ENCODE assay signal across 8 mouse cellular contexts in the genomic region with DNA sequence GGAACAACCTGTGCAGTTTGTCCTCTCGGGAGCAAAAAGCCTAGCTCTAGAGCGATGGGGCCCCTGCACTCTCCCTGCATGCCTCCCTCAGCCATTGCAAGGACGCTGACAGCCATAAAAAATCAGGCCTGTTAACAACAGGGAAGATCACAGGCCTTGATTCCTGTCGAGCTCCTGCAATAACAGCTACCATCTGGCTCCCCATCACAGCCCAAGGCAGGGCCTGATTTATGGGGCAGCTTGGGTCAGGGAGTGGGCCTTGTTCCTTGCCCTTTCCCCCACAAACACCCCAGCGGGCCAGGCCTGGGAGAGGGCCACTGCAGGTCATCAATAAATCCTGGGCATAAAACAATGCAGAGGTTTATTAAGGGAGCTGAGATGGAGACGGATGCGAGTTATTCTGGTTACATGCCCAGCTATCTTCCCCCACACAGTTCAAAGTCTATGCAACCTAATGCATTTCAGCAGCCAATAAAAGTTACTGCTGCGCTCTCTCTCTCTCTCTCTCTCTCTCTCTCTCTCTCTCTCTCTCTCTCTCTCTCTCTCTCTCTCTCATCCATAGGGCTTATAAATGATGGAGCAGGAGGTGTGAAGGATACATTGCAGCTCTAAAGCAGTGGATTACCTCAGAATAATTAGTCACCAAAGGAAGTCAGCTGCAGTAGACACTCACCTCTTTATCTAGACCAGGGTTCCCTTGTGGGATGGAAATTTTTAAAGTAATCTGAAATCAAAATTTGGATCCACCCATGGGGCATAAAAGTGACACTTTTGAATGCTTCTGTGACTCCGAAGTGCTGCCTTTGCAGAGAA.
A peak's percentile ranks its signal among the peaks of the same experiment; 100 is the strongest.
DNase-seq lines count a peak whose midpoint lies in the region; ATAC-seq lines count a peak whose summit lies in the region.

No protein-coding gene starts in this region.

- DNase-seq in adrenal gland, adult (ENCODE audit: inconsistent age in 2 of 2, low spot score in 1 of 2): peak; percentile 36 to 65
- DNase-seq in adrenal gland, adult 18-20 months (ENCODE audit: low spot score in 2 of 2): no peak
- DNase-seq in testis, postnatal 14 days (ENCODE audit: low spot score): peak; percentile 25
- no peak for DNase-seq in testis, postnatal 10 days (ENCODE audit: low spot score)
- peak; percentile 28 to 42 for DNase-seq in kidney, postnatal 36 days
- peak; percentile 83 for DNase-seq in yolk sac, embryonic 10.5 days (ENCODE audit: low spot score)
- DNase-seq in c-Kit-positive CD71-positive TER-119-positive erythroid progenitor cells, embryonic 14.5 days (ENCODE audit: low spot score): no peak

- no peak for ATAC-seq in CD4-positive, CD25-positive, alpha-beta regulatory T cell, adult 4 months

Comparison
In these comparisons a context has a peak if more than half of its experiments do, and no peak if none do; other contexts are left out.
1. DNase-seq: peak in adrenal gland, adult (2 of 2), testis, postnatal 14 days (single experiment), kidney, postnatal 36 days (2 of 2) and yolk sac, embryonic 10.5 days (single experiment); none in adrenal gland, adult 18-20 months (0 of 2), testis, postnatal 10 days (single experiment) and c-Kit-positive CD71-positive TER-119-positive erythroid progenitor cells, embryonic 14.5 days (single experiment).